Mouse (Mus musculus): ENCODE data around the gene Arhgef28. TPM values are rescaled to one million over a fixed set of nuclear protein-coding genes. Genes with fewer than 3 reads are reported as not detected.

The Arhgef28 gene
- polyA plus RNA-seq, 1 experiment from 2014 or later: 16.7 TPM

DNA sequence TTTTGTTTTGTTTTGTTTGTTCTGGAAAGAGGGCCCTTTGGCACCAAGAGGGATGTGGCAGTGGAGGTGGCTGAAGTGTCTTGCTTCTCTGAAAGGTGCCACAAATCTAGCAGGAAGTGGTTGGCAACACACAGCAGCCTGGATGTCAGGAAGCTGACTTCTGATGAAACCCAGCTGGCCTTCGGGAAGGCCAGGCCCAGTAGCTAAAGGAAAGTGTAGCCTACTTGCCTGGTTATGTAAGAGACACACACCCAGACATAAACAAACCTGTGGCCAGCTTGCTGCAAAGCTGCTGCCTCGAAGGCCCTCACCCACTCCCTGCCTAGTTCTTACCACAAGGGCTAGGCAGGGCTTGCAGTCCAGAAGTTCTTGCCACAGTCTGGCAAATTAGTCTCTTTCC, 204.1 kb downstream of the Arhgef28 start:
- WGBS: 51% methylated on average over 2 of the region's 2 CpGs

DNA sequence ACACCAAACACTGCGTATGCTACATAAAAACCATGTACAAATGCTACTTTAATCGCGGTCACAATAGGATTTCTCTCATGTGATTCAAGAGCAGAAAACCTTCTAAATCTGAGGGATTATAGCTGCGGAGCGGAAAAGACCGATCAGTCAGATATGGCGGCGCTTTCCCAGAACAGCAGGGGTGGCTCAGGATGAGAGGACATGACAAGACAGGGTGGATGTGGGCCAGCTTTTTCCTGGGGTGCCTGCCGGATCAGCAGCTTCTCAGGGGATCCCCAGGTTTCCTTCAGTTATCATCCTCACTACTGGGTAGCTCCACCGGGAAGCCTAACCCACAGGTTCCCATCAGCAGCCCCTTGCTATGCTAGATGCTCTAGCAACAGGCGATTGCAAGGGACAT, 204.5 kb downstream of the Arhgef28 start:
- no peak for ATAC-seq (ENCODE audit: low FRiP score)
- no peak overlapping the region for H3K4me2 ChIP-seq (replicated peaks)
- H3K4me3 ChIP-seq: no peak overlapping the region
- no peaks in the 10 kb centered on the region for H3K27me3 ChIP-seq
- peaks cover 6% of the 10 kb centered on the region for H3K4me1 ChIP-seq
- no peaks in the 10 kb centered on the region for H3K9me3 ChIP-seq (replicated peaks)
- H3K9ac ChIP-seq: no peak overlapping the region
- H3K27ac ChIP-seq: no peak overlapping the region
- no peaks in the 10 kb centered on the region for H3K36me3 ChIP-seq
- 88% methylated on average over 11 of the region's 11 CpGs for WGBS

More for the DNA sequence above, 204.1 kb downstream of the Arhgef28 start:
- Histone ChIP-seq H3K4me2 (replicated peaks) (no peak overlapping the region), H3K27me3 (no peaks in the 10 kb centered on the region), H3K4me3 (no peak overlapping the region), H3K9ac (no peak overlapping the region), H3K27ac (no peak overlapping the region), H3K36me3 (no peaks in the 10 kb centered on the region), H3K4me1 (peaks cover 6% of the 10 kb centered on the region), H3K9me3 (replicated peaks) (no peaks in the 10 kb centered on the region)
- no peak for ATAC-seq (ENCODE audit: low FRiP score)

DNA sequence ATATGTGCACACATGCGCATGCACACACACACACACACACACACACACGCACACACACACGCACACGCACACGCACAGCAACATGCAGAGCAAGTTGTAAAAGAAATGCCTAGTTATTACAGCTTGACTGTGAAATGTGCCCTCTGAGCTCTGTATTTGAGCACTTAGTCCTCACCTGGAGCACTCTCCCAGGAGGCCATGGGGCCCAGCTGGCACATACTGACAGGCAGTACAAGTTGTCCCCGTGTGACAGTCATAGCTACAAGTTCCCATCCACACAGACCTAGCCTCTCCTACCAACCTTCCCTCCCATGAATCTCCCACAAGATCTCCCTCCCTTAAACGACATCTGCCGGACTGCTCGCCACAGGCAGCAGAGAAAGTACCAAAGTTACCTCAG, 205.4 kb downstream of the Arhgef28 start:
- H3K4me3 ChIP-seq: no peak overlapping the region
- WGBS: 91% methylated on average over 9 of the region's 9 CpGs
- no peak overlapping the region for H3K9ac ChIP-seq
- no peak overlapping the region for H3K27ac ChIP-seq
- H3K9me3 ChIP-seq (replicated peaks): no peaks in the 10 kb centered on the region
- H3K4me2 ChIP-seq (replicated peaks): no peak overlapping the region
- peaks cover 6% of the 10 kb centered on the region for H3K4me1 ChIP-seq
- H3K36me3 ChIP-seq: no peaks in the 10 kb centered on the region
- H3K27me3 ChIP-seq: no peaks in the 10 kb centered on the region
- ATAC-seq (ENCODE audit: low FRiP score): no peak

DNA sequence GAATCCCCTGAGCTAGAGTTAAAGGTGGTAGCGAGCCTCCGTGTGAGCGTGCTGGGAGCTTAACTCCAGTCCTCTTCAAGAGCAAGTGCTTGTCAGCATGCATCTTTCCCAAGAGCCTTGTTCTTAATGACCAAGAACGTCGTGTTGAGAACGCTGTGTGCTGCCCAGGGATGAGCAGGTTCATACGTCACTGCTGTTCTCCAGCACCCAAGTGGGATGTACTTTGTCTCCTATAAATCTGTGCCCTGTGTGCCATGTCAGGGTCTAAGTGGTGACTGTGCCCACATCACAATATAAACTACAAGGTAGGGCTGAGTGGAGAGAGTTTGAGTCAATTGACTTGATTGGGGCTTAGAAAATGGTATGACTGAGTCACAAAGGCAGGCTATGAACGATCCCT, 207.1 kb downstream of the Arhgef28 start:
- Histone ChIP-seq H3K27me3 (no peaks in the 10 kb centered on the region), H3K4me1 (peaks cover 6% of the 10 kb centered on the region), H3K9me3 (replicated peaks) (no peaks in the 10 kb centered on the region), H3K27ac (no peak overlapping the region), H3K36me3 (no peaks in the 10 kb centered on the region), H3K4me2 (replicated peaks) (no peak overlapping the region), H3K9ac (no peak overlapping the region), H3K4me3 (no peak overlapping the region)
- 69% methylated on average over 8 of the region's 8 CpGs for WGBS
- no peak for ATAC-seq (ENCODE audit: low FRiP score)

DNA sequence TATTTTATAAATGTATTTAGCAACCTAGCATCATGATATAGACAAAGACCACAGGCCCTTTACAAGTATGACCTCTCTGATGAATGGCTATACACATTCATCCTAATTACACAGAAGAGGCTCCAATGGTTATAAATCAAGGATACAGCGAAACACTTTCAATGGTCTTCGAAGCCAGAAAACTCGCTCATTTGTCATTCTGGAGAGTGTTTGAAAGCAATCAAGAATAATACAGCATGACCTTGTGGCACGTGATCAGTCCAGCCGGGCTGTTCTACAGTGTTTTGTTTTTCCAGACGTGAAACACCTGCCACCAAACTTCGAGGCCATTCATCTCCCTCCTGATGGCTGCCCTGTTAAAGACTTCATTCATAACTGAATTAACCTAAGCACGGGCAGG, 207.7 kb downstream of the Arhgef28 start:
- Histone ChIP-seq H3K27me3 (no peaks in the 10 kb centered on the region), H3K4me2 (replicated peaks) (no peak overlapping the region), H3K9ac (no peak overlapping the region), H3K9me3 (replicated peaks) (no peaks in the 10 kb centered on the region), H3K4me1 (peaks cover 6% of the 10 kb centered on the region), H3K27ac (no peak overlapping the region), H3K4me3 (no peak overlapping the region), H3K36me3 (no peaks in the 10 kb centered on the region)
- WGBS: 31% methylated on average over 8 of the region's 8 CpGs
- ATAC-seq (ENCODE audit: low FRiP score): peak; percentile 71; the same call in 1 of the 2 replicates

DNA sequence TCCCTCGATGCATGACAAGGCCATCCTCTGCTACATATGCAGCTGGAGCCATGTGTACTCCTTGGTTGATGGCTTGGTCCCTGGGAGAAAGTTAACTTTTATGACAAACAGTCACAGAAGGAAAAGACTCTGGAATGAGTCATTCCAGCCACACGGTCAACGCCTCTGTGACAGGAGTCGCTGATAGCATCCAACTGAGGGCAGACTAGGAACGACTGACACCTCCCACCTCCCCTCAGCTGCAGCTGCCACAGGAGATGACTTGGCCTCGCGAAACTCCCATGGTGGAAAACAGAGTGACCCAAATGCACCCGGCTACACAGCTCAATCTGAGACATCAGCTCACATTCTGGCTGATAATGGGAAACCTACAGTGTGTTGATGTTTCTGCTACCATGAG, 215.3 kb downstream of the Arhgef28 start:
- Histone ChIP-seq H3K4me1 (no peaks in the 10 kb centered on the region), H3K27me3 (no peaks in the 10 kb centered on the region), H3K4me3 (no peak overlapping the region), H3K36me3 (no peaks in the 10 kb centered on the region), H3K9me3 (replicated peaks) (no peaks in the 10 kb centered on the region), H3K4me2 (replicated peaks) (no peak overlapping the region), H3K9ac (no peak overlapping the region), H3K27ac (no peak overlapping the region)
- WGBS: 73% methylated on average over 8 of the region's 8 CpGs
- ATAC-seq (ENCODE audit: low FRiP score): no peak

DNA sequence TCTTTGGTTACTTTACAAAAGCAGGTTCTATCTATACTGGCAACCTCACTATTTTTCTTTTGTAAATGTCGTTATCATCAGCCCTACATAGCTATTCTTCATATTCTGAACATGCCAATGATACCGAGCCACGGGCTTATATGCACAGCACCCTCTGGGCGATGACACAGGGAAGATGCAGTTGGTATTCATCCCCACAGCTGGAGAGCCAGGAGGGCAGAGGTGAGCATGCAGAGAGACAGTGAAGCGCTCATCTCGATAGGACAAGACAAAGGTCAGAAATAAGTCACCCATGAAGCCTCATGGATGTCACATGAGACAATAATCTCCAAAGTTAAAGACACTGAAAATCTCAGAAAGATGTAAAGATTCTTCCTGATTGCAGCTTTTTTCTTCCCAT, 217.4 kb downstream of the Arhgef28 start:
- Histone ChIP-seq H3K36me3 (no peaks in the 10 kb centered on the region), H3K4me3 (no peak overlapping the region), H3K27me3 (no peaks in the 10 kb centered on the region), H3K4me1 (no peaks in the 10 kb centered on the region), H3K4me2 (replicated peaks) (no peak overlapping the region), H3K9ac (no peak overlapping the region), H3K27ac (no peak overlapping the region), H3K9me3 (replicated peaks) (no peaks in the 10 kb centered on the region)
- WGBS: 79% methylated on average over 6 of the region's 6 CpGs
- no peak for ATAC-seq (ENCODE audit: low FRiP score)

DNA sequence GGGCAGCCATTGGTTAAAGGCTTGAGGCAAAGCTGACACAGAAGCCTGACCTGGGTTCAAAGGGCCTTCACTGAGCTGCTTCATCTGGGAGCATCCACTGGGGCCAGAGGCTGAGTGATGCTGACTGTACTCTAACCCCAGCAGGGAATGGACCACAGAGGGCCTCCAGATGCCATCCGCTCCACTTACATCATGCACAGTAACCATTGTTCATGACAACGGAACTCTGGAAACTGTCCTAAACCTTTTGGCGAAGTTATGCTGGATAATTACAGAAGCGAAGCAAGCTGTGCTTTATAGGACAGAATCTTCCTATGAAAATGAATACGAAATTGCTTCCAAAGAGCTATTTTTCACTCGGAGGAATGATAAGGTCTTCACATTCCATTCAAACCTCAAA, 219.5 kb downstream of the Arhgef28 start:
- WGBS: 91% methylated on average over 6 of the region's 6 CpGs

DNA sequence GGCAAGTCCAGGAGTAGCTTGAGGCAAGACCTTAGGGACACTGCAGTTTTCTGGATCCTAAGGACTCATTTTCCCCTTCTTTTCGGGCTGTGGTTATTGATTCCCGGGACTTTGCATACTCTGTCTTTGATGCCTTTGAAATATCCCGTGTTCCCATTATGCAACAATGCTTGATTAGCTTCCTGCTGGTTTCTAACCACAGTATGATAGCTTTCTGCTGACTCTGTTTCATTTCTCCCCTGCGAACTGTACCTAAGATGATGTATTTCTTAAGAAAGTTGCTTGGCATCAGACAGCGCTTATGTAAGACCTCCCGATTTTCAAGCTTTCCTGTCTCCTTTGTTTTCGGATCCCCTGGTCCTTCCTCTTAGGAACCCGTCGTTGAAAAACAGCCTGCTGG, 229.1 kb downstream of the Arhgef28 start:
- no peak overlapping the region for H3K4me3 ChIP-seq
- no peaks in the 10 kb centered on the region for H3K27me3 ChIP-seq
- no peaks in the 10 kb centered on the region for H3K36me3 ChIP-seq
- ATAC-seq (ENCODE audit: low FRiP score): no peak
- no peak overlapping the region for H3K27ac ChIP-seq
- H3K4me1 ChIP-seq: peaks cover 7% of the 10 kb centered on the region
- H3K9ac ChIP-seq: no peak overlapping the region
- H3K9me3 ChIP-seq (replicated peaks): no peaks in the 10 kb centered on the region
- WGBS: 91% methylated on average over 9 of the region's 9 CpGs
- H3K4me2 ChIP-seq (replicated peaks): no peak overlapping the region

More for the DNA sequence above, 219.5 kb downstream of the Arhgef28 start:
- Histone ChIP-seq H3K27me3 (no peaks in the 10 kb centered on the region), H3K27ac (no peak overlapping the region), H3K4me3 (no peak overlapping the region), H3K9ac (no peak overlapping the region), H3K36me3 (no peaks in the 10 kb centered on the region), H3K4me2 (replicated peaks) (no peak overlapping the region), H3K9me3 (replicated peaks) (no peaks in the 10 kb centered on the region), H3K4me1 (peaks cover 3% of the 10 kb centered on the region)
- no peak for ATAC-seq (ENCODE audit: low FRiP score)

DNA sequence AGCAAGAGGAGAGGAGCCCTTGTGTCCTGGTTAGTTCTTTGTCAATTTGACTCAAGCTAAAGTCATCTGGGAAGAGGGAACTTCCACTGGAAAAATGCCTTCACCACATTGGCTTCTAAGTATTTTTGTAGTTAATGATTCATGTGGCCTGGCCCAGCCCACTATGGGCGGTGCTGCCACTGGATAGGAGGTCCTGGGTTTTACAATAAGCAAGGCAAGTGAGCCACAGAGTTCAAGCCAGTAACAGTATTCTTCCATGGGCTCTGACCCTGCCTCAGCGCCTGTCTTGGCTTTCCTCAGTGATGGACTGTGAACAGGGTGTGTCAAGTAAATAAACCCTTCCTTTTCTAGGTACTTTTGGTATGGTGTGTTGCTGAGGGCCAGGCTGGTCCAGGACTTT, 229.6 kb downstream of the Arhgef28 start:
- H3K9me3 ChIP-seq (replicated peaks): no peaks in the 10 kb centered on the region
- H3K4me1 ChIP-seq: peaks cover 3% of the 10 kb centered on the region
- no peak overlapping the region for H3K4me3 ChIP-seq
- no peak overlapping the region for H3K9ac ChIP-seq
- 82% methylated on average over 2 of the region's 2 CpGs for WGBS
- H3K27ac ChIP-seq: no peak overlapping the region
- no peaks in the 10 kb centered on the region for H3K27me3 ChIP-seq
- H3K4me2 ChIP-seq (replicated peaks): no peak overlapping the region
- no peaks in the 10 kb centered on the region for H3K36me3 ChIP-seq
- ATAC-seq (ENCODE audit: low FRiP score): no peak

DNA sequence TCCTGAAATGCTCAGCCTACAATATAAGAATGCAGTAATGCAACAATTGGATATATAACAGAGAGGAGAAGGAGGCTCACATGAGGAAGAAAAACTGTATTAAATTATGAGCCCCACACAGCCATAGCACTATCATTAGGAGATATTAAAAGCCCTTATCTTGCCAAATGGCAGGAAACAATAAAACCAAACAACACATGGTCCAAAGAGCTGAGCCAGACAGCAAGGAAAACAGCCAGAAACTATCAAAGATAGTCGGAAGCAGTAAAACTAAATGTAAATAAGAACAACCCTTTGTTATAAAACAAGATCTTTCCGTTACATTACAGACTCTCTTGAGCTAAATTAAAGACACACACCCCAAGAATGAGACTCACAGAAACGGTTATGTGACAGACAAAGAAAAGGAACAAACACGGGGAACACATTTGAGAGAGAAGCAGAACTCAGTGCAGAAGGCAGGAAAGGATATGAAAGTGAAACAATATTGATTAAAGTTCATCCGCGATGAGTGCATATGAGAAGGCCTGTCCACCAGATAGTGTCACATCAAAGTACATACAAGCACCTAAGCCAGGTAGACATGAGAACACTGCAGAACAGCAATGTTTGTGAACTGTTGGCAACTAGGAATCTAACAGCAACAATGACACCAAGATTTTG, 231.6 kb downstream of the Arhgef28 start:
- H3K4me3 ChIP-seq: no peak overlapping the region
- no peaks in the 10 kb centered on the region for H3K4me1 ChIP-seq
- ATAC-seq (ENCODE audit: low FRiP score): no peak
- H3K4me2 ChIP-seq (replicated peaks): no peak overlapping the region
- H3K9ac ChIP-seq: no peak overlapping the region
- H3K27ac ChIP-seq: no peak overlapping the region
- H3K36me3 ChIP-seq: no peaks in the 10 kb centered on the region
- WGBS: 92% methylated on average over 6 of the region's 6 CpGs
- H3K9me3 ChIP-seq (replicated peaks): no peaks in the 10 kb centered on the region
- H3K27me3 ChIP-seq: no peaks in the 10 kb centered on the region

DNA sequence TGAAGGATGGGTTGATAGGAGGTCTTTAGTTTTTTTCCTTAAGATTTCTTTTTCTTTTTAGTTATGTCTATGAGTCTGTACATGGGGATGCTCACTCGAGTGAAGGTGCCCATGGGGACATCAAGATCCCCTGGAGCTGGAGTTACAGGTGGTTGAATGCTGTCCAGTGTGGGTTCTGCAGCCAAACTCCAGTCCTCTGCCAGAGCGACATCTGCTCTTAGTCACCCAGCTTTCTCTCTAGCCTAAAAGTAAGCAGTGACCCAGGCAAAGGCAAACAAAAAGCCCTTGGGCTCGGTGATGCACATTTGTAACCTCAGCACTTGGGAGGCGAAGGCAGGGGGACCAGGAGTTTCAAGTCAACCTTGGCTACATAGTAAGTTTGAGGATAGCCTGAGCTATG, 232.3 kb downstream of the Arhgef28 start:
- WGBS: 80% methylated on average over 4 of the region's 4 CpGs
- Histone ChIP-seq H3K4me2 (replicated peaks) (no peak overlapping the region), H3K27me3 (no peaks in the 10 kb centered on the region), H3K9me3 (replicated peaks) (no peaks in the 10 kb centered on the region), H3K36me3 (no peaks in the 10 kb centered on the region), H3K4me1 (no peaks in the 10 kb centered on the region), H3K4me3 (no peak overlapping the region), H3K9ac (no peak overlapping the region), H3K27ac (no peak overlapping the region)
- no peak for ATAC-seq (ENCODE audit: low FRiP score)

DNA sequence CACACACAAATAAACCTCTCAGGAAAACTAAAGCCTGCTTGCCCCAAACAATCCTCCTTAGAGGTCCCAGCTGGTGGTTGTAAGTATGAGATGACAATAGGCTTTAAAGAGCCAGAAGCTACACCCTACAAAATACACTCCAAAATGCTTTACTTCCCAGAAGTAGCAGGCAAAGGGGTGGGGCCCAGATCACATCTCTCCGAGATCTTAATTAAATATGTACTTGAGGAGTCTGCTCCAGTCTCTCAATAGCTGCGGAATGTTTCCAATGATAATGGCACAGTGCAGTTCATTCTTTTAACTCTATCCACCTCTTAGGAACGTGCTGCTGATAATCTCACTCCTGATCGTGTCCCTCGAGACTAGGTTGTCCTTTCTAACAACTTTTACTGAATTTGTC, 240.2 kb downstream of the Arhgef28 start:
- H3K27ac ChIP-seq: no peak overlapping the region
- no peak overlapping the region for H3K9ac ChIP-seq
- H3K9me3 ChIP-seq (replicated peaks): no peaks in the 10 kb centered on the region
- no peak overlapping the region for H3K4me2 ChIP-seq (replicated peaks)
- no peak overlapping the region for H3K4me3 ChIP-seq
- H3K27me3 ChIP-seq: no peaks in the 10 kb centered on the region
- WGBS: 83% methylated on average over 5 of the region's 5 CpGs
- no peak for ATAC-seq (ENCODE audit: low FRiP score)
- no peaks in the 10 kb centered on the region for H3K36me3 ChIP-seq
- 0 out of 2 replicates have a peak, but pooled peaks cover 5% of the 10 kb centered on the region for H3K4me1 ChIP-seq
